Mouse (Mus musculus): Measurements from ENCODE around the gene Pik3r1.

DNA sequence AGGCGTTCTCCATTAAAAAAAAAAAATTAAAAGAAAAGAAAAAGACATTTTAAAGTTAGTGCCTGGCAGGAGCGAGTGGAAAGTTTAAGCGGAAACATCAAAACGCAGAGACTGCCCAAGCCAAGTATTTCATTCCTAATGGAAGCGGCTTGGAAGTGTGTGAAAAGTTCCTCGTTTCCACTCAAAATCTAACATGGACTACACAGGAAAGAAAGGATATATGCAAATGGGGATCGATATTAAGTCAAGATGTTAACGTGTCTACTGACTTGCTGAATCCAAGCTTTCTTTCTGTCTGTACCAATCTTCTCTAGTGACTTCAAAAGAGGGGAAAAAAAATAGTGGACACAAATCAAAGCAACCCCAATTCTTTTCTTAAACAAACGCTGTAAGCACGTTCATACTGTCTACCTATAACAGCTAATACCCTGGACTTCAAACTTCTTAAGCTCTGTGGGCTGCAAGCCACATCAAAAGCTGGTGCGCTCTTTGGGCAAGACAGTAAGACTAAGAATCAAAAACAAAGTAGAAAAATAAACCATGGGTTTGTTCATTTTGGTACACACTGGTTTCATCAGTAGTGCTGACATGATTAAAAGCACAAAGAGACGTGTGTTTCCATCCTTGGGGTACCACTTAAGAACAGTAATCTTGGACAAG lies 54.5 kb downstream of the Pik3r1 start:
- no peak for TF ChIP-seq CTCF (IDR thresholded peaks at IDR 0.05; ENCODE audit: extremely low read depth, insufficient read length, insufficient replicate concordance, low read depth, low read length)
- TF ChIP-seq POLR2A (IDR thresholded peaks at IDR 0.05; ENCODE audit: low read depth, low read length), result no peak

Data from small intestine, adult 2 months (tissue).